Mouse (Mus musculus): ENCODE data around the gene 4922502D21Rik. TPM values are rescaled to one million over a fixed set of nuclear protein-coding genes. Genes with fewer than 3 reads are reported as not detected.
"Not testable (repeated sequence)": the region's sequence is repeated elsewhere in the genome, so short reads cannot be mapped to it uniquely, and the experiment has no call there.

Gene 4922502D21Rik
- polyA plus RNA-seq, 1 experiment: not detected

DNA sequence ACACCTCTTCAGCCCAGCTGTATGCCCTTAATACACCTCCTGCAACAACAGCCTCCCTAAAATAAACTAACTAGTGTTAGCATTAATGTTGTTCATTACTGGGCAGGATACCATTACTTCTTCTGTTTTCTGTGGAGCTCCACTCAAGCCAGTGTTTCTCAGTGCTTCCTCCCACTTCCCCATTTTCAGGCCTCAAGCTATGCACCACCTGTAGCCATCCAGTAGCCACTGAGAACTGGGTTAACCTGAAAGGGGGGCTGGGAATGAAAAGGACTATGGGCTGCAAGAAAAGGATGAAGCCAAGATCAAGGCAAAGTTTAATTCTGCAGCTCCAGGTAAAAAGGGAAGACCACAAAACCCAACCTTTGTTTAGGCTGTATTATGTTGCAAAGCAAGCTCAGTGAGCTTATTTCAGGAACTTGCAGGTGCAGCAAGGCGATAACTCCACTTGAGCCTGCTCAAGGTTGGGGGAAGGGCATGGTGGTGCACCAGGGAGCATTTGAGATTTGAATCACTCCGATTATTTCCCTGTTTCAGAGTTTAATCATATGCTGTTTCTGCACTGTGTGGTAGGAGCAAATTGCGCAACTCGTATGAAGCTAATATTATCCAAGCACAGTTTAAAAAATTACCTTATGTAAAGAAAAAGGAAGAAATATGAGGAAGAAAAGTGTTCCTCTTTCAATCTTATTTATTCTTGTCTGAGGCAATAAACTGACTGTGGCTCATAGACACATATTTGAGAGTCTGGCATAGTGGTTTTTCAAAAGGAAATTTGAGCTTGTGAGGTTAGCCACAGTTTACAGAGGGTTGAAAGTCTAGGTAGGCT, 18.1 kb upstream of the 4922502D21Rik start:
- no peak for TF ChIP-seq CTCF (IDR thresholded peaks at IDR 0.05; ENCODE audit: insufficient read depth, low read length)
- TF ChIP-seq POLR2A (IDR thresholded peaks at IDR 0.05; ENCODE audit: borderline replicate concordance, extremely low read depth, low read depth, low read length): no peak
- no peak overlapping the region for H3K4me3 ChIP-seq (replicated peaks; ENCODE audit: extremely low read depth, low read depth, low read length)
- peaks cover 3% of the 10 kb centered on the region; the same call in 1 of the 2 replicates for H3K4me1 ChIP-seq (ENCODE audit: control insufficient read depth, insufficient read depth, low read length)
- 43% methylated on average over 4 of the region's 4 CpGs for WGBS
- DNase-seq: peak; percentile 23

DNA sequence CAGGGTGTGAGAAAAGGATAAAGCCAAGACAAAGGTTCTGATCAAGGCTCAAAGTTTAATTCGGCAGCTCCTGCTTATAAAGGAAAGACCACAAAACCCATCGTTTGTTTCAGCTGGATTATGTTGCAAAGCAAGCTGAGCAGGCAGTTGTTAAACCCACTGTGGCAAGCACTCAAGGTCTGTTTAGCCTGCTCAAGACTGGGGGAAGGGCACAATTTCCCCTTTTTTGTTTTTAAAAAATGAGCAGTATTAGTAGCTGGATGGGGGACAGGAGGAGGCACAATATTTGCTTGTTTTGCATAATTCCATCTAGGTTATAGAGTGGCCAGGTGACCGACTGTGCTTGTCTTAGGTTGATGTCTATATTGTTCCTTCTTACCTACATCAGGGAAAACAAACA, 12.8 kb upstream of the 4922502D21Rik start:
- no peak for DNase-seq
- no peak for TF ChIP-seq POLR2A (IDR thresholded peaks at IDR 0.05; ENCODE audit: borderline replicate concordance, extremely low read depth, low read depth, low read length)
- no peak for TF ChIP-seq CTCF (IDR thresholded peaks at IDR 0.05; ENCODE audit: insufficient read depth, low read length)
- Histone ChIP-seq H3K4me3 (replicated peaks; ENCODE audit: extremely low read depth, low read depth, low read length) (no peak overlapping the region), H3K4me1 (ENCODE audit: control insufficient read depth, insufficient read depth, low read length) (no peaks in the 10 kb centered on the region; the same call in 1 of the 2 replicates)
- WGBS: 60% methylated on average over 3 of the region's 3 CpGs

DNA sequence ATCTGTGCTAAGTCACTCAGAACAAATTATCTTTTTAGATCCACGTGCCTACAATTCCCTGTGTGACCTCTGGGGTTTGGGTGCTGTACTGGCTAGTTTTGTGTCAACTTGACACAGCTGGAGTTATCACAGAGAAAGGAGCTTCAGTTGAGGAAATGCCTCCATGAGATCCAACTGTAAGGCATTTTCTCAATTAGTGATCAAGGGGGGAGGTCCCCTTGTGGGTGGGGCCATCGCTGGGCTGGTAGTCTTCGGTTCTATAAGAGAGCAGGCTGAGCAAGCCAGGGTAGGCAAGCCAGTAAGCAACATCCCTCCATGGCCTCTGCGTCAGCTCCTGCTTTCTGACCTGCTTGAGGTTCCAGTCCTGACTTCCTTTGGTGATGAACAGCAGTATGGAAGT, 10.8 kb upstream of the 4922502D21Rik start, which contains the start of gene Clec12a:
Clec12a (plus strand) TSS at position 301 of the 400 bp plus-strand sequence.
- not testable (repeated sequence) for H3K4me3 ChIP-seq (replicated peaks; ENCODE audit: extremely low read depth, low read depth, low read length); H3K4me1 ChIP-seq (ENCODE audit: control insufficient read depth, insufficient read depth, low read length); DNase-seq
- 76% methylated on average over 4 of the region's 4 CpGs for WGBS

- 47% methylated on average over 1 of the region's 1 CpGs for WGBS
- DNase-seq: no peak
- no peaks in the 10 kb centered on the region for H3K4me1 ChIP-seq (ENCODE audit: control insufficient read depth, insufficient read depth, low read length)
- TF ChIP-seq CTCF (IDR thresholded peaks at IDR 0.05; ENCODE audit: insufficient read depth, low read length) (no peak), POLR2A (IDR thresholded peaks at IDR 0.05; ENCODE audit: borderline replicate concordance, extremely low read depth, low read depth, low read length) (no peak)
- no peak overlapping the region for H3K4me3 ChIP-seq (replicated peaks; ENCODE audit: extremely low read depth, low read depth, low read length)
Observed at GRCm38 (mm10) chr6:129337751-129338150, 6.2 kb upstream of the 4922502D21Rik start.

GRCm38 (mm10) chr6:129333674-129334078, 2.1 kb upstream of the 4922502D21Rik start:
- DNase-seq: peak; percentile 37
- Histone ChIP-seq H3K4me3 (replicated peaks; ENCODE audit: extremely low read depth, low read depth, low read length) (no peak overlapping the region), H3K4me1 (ENCODE audit: control insufficient read depth, insufficient read depth, low read length) (no peaks in the 10 kb centered on the region)
- TF ChIP-seq CTCF (IDR thresholded peaks at IDR 0.05; ENCODE audit: insufficient read depth, low read length) (peak; percentile 92), POLR2A (IDR thresholded peaks at IDR 0.05; ENCODE audit: borderline replicate concordance, extremely low read depth, low read depth, low read length) (no peak)
- WGBS: 13% methylated on average over 11 of the region's 11 CpGs

DNA sequence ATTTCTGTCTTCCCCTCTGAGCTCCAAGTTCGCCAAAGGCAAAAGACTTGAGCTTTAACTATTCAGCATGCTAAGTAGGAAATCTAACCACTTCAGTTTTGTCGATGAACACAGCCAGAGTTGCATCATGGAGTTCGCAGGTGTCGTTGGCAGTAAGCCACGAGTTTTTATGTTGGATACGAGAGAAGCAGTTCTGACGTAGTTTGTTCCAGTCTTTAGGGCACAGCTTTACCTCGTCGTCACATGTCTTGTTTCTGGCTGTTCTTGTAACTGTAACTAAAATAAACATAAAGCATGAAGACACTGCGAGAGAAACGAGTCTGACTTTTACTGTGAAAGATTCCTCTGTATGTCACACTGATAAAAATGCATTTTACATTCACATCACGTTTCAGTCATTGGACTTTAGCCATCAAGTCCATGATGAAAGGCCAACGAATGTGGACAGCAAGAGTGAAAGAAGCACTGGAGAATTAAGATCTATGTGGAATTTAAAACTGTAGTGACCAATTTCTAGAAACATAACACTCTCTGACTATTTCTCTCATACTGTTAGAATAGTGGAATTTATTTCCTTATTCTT, 4.9 kb downstream of the 4922502D21Rik start:
- no peak for DNase-seq
- Histone ChIP-seq H3K4me3 (replicated peaks; ENCODE audit: extremely low read depth, low read depth, low read length) (no peak overlapping the region), H3K4me1 (ENCODE audit: control insufficient read depth, insufficient read depth, low read length) (no peaks in the 10 kb centered on the region)
- TF ChIP-seq CTCF (IDR thresholded peaks at IDR 0.05; ENCODE audit: insufficient read depth, low read length) (no peak), POLR2A (IDR thresholded peaks at IDR 0.05; ENCODE audit: borderline replicate concordance, extremely low read depth, low read depth, low read length) (no peak)
- 30% methylated on average over 13 of the region's 13 CpGs for WGBS

GRCm38 (mm10) chr6:129326016-129326415, 5.6 kb downstream of the 4922502D21Rik start:
- Histone ChIP-seq H3K4me3 (replicated peaks; ENCODE audit: extremely low read depth, low read depth, low read length) (no peak overlapping the region), H3K4me1 (ENCODE audit: control insufficient read depth, insufficient read depth, low read length) (no peaks in the 10 kb centered on the region)
- DNase-seq: no peak
- TF ChIP-seq CTCF (IDR thresholded peaks at IDR 0.05; ENCODE audit: insufficient read depth, low read length) (no peak), POLR2A (IDR thresholded peaks at IDR 0.05; ENCODE audit: borderline replicate concordance, extremely low read depth, low read depth, low read length) (no peak)
- 27% methylated on average over 1 of the region's 1 CpGs for WGBS

DNA sequence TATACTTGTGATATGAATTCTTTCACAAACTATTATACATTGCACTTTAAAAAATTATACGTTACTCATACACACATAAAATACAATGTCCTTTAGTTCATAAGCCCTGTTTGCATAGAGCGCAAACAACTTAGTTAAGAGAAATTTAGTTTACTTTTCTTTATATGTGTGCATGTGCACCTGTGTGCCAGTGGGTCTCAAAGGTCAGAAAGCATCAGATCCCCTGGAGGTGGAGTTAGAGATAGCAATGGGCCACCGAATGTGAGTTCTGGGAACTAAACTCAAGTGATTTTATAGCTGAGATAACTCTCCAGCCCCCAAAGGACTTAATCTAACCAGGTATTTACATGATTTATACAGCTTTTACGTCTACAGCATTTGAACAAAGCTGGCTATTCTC, 12.3 kb downstream of the 4922502D21Rik start:
- DNase-seq: no peak
- H3K4me3 ChIP-seq (replicated peaks; ENCODE audit: extremely low read depth, low read depth, low read length): no peak overlapping the region
- TF ChIP-seq POLR2A (IDR thresholded peaks at IDR 0.05; ENCODE audit: borderline replicate concordance, extremely low read depth, low read depth, low read length) (no peak), CTCF (IDR thresholded peaks at IDR 0.05; ENCODE audit: insufficient read depth, low read length) (no peak)
- H3K4me1 ChIP-seq (ENCODE audit: control insufficient read depth, insufficient read depth, low read length): no peaks in the 10 kb centered on the region
- WGBS: 77% methylated on average over 4 of the region's 4 CpGs

GRCm38 (mm10) chr6:129318395-129318794, 13.2 kb downstream of the 4922502D21Rik start:
- TF ChIP-seq CTCF (IDR thresholded peaks at IDR 0.05; ENCODE audit: insufficient read depth, low read length): no peak
- TF ChIP-seq POLR2A (IDR thresholded peaks at IDR 0.05; ENCODE audit: borderline replicate concordance, extremely low read depth, low read depth, low read length): no peak
- 42% methylated on average over 1 of the region's 1 CpGs for WGBS
- DNase-seq: no peak

GRCm38 (mm10) chr6:129316463-129316862, 15.1 kb downstream of the 4922502D21Rik start:
- DNase-seq: no peak
- H3K4me3 ChIP-seq (replicated peaks; ENCODE audit: extremely low read depth, low read depth, low read length): no peak overlapping the region
- H3K4me1 ChIP-seq (ENCODE audit: control insufficient read depth, insufficient read depth, low read length): no peaks in the 10 kb centered on the region
- TF ChIP-seq CTCF (IDR thresholded peaks at IDR 0.05; ENCODE audit: insufficient read depth, low read length) (no peak), POLR2A (IDR thresholded peaks at IDR 0.05; ENCODE audit: borderline replicate concordance, extremely low read depth, low read depth, low read length) (no peak)
- WGBS: 69% methylated on average over 2 of the region's 2 CpGs

More at GRCm38 (mm10) chr6:129318395-129318794, 13.2 kb downstream of the 4922502D21Rik start:
- Histone ChIP-seq H3K4me1 (ENCODE audit: control insufficient read depth, insufficient read depth, low read length) (no peaks in the 10 kb centered on the region), H3K4me3 (replicated peaks; ENCODE audit: extremely low read depth, low read depth, low read length) (no peak overlapping the region)
